Mouse (Mus musculus): ENCODE data around the gene Wdsub1. TPM values are rescaled to one million over a fixed set of nuclear protein-coding genes. Genes with fewer than 3 reads are reported as not detected.
A peak's percentile ranks its signal among the peaks of the same experiment; 100 is the strongest.

Wdsub1 gene
- total and polyA plus RNA-seq, 3 experiments = 12.6 to 76.3 (median 23.5) TPM

DNA sequence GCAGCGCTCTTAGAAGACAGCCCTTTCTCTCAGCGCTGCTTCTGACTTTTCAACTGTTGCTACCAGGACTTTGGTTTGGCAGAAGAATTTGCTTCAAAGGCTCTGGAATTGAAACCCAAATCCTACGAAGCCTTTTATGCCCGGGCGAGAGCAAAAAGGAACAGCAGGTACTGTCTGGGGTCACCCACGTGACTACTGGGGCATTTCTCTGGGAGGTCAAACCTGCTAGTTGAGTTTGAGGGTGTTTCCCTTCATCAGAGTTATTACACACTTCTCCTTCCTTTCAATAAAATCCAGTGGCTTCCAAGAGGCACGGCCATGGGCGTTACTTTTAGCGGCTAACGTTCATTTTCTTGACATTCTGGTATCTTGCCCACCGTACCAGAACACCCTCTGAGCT is 40.4 kb downstream of the Wdsub1 start:
- DNase-seq = no peak

DNA sequence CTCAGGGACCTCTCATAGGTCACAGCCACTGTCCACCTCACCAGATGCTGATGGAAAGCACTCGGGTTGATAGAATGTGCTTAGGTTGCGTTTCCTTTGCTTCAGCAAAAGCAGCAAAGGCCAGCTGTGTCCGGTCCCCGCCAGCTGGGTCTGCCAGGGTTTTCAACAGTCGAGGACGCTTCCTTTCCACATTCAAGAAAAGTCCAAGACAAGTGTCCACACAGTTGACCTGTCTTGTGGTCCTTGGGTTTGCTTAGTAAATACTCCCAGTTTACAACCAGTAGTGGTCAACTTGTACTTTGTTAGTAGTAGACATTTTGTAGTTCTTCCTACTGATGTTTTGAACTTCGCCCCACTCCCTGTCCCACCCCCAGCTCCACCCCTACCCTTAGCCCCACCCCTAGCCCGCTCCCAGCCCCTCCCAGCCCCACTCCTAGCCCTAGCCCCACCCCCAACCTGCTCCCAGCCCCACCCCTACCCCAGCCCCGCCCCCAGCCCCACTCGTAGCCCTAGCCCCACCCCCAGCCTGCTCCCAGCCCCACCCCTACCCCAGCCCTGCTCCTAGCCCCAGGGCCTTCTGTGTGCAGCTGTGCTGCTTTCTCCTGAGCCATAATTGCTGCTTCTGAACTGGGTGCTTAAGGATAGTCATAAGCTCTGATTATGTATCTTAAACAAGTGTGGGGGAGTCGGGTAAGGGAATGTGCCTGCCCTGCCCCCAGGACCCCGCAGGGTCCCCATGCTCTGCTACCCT is 41.0 kb downstream of the Wdsub1 start:
- DNase-seq = peak; percentile 13

DNA sequence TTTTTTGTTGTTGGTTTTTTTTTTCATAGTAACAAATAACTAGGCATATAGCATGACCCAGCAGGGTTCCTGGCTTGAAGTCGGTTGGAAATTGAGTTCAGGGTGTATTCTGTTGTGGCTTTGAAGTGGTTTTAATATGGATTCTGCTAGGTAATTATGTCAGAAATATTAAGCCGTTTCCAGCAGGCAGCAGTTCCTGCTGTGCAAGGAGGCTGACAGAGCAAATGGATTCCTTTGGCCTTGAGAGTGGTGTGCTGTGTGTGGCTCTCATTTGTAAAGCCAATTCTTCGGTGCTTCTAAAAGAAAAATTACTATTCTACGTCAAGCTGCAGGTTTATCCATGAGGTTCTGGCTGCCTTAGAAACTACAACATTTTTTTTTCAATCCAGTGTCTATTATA is 42.2 kb downstream of the Wdsub1 start:
- DNase-seq = no peak

GRCm38 (mm10) chr2:59839755-59840154 is 42.6 kb downstream of the Wdsub1 start:
- no peak for DNase-seq

GRCm38 (mm10) chr2:59838825-59839224 is 43.6 kb downstream of the Wdsub1 start:
- DNase-seq = peak; percentile 47

GRCm38 (mm10) chr2:59831831-59832230 is 50.6 kb downstream of the Wdsub1 start:
- DNase-seq = no peak

- DNase-seq = no peak
Observed at GRCm38 (mm10) chr2:59830940-59831339, 51.5 kb downstream of the Wdsub1 start.

DNA sequence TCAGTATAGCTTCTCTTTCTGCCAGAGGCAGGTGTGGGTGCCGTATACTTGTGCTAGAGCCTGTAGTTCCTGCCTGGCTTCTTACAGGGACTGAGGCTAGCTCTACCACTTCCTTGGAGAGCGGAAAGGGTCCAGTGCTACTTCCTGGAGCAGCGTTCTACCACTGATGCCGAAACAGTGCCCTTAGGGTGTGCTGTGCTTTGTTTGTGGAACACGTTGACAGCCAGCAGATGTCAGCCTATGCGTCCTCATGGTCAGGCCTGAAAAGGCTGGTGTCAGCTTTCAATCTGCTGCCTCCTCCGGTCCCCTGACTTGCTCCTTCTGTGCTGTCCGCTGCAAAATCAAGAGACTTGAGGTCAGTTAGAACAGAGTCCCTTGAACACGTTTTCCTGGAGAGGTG is 52.2 kb downstream of the Wdsub1 start:
- no peak for DNase-seq

GRCm38 (mm10) chr2:59829718-59830117 is 52.7 kb downstream of the Wdsub1 start:
- no peak for DNase-seq

- peak; percentile 44 for DNase-seq
Observed at GRCm38 (mm10) chr2:59828777-59829508, 53.4 kb downstream of the Wdsub1 start.

- DNase-seq = no peak
Observed at GRCm38 (mm10) chr2:59828103-59828655, 54.2 kb downstream of the Wdsub1 start.

GRCm38 (mm10) chr2:59825380-59825779 is 57.0 kb downstream of the Wdsub1 start:
- DNase-seq = no peak

GRCm38 (mm10) chr2:59824289-59824688 is 58.1 kb downstream of the Wdsub1 start:
- peak; percentile 25 for DNase-seq

DNA sequence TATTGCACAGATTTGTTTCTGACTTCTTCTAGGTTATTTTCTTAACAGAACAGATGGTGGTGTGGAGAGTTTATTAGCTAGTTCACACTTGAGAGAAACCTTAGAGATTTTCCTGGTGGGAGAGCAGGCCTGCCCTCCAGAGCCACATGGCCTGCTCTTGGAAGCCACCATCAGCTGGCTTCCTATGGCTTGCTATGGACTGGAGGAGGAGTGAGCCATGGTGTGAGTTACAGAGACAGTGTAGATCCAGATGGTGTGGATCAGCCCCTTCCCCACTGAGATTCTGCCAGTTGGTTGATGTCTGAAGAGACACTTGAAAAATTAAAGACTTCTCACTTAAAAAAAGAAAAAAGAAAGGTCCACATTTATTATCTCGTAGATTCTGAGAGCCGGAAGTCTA is 61.3 kb downstream of the Wdsub1 start:
- DNase-seq = no peak

DNA sequence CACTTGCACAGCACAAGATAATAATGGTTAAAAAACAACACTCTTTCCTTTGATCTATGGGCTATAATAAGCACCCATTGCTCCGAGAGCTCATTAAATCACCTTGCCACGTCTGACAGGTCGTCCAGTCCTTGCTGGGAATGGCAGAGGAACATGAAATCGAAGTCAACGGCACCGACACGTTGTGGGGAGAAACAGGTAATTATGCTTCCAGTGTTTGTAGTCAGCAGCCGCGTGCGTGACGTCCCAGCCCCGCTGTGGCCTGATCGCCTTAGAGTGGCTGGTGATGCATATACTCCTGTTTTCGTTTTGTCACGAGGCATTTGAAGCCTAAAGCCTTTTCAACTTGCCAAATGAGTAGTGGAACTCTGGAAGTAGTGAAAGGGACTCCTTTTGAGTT is 62.3 kb downstream of the Wdsub1 start:
- DNase-seq = no peak

GRCm38 (mm10) chr2:59819415-59819814 is 63.0 kb downstream of the Wdsub1 start:
- DNase-seq = no peak

DNA sequence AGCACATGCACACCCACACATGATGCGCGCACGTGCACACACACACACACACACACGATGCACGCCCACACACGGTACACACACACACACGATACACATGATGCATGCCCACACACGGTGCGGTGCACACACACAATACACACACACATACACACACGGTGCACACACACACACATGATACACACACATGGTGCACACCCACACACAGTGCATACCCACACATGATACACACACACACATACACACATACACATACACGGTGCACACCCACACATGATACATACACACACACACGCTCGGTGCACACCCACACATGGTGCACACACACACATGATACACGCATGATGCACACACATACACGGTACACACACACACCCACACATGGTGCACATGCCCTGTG is 63.7 kb downstream of the Wdsub1 start:
- DNase-seq = no peak

- no peak for DNase-seq
Observed at GRCm38 (mm10) chr2:59814997-59815396, 67.4 kb downstream of the Wdsub1 start.

- DNase-seq = peak; percentile 29
Observed at GRCm38 (mm10) chr2:59813457-59813856, 68.9 kb downstream of the Wdsub1 start.

DNA sequence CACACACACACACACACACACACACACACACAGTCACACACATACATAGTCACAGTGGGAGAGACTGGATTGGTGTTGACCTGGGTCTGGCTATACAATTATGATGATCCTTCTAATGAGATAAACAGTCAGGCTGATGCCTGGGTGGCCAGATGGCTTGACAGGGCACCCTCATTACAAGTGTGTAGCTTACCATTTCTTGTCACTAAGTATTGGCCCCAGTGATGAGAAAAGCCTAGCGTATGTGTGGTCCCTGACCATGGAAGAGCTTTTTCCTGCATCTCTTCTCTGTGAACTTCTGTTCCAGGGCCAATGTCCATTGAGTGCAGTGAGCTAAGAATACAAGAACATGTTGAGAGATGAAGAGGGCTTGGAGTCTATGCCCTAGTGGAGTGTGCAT is 69.8 kb downstream of the Wdsub1 start:
- no peak for DNase-seq

DNA sequence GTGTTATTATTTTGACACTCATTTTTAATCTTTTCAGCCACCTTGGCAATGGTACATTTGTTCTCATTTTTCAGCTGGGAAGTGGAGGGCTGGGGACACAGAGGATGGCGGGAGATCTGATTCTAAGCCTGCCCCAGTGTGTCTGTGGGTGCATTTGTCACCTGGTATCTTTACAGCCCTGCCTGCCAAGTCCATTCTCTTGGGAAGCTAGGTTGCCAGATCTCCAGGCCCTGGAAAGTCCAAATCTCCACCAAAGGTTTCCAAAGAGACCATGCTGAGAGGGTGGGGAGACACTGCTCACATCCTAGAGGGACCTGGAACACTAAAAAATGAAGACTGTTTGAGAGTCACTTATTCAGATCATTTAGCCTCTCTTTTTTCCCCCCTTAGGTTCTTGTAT is 71.1 kb downstream of the Wdsub1 start:
- peak; percentile 28 for DNase-seq

DNA sequence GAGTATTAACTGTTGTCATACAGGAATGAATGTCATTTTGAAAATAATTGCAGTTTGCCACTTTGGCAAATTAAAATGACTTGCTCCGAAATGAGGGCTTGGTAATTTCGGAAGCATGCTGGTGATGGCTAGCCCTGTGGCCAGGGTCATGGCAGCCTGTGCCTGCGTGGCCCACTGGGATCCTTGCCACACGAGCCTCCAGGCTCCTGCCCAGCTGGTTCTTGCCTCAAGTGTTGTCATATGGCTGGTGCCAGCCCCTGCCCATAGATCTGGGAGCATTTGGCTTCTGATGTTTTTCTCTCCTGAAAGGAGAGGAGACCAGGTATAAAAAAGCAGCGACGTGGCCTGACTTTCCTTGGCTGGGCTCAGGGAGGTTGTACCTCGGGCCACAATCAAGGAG is 72.4 kb downstream of the Wdsub1 start:
- DNase-seq = peak; percentile 39

DNA sequence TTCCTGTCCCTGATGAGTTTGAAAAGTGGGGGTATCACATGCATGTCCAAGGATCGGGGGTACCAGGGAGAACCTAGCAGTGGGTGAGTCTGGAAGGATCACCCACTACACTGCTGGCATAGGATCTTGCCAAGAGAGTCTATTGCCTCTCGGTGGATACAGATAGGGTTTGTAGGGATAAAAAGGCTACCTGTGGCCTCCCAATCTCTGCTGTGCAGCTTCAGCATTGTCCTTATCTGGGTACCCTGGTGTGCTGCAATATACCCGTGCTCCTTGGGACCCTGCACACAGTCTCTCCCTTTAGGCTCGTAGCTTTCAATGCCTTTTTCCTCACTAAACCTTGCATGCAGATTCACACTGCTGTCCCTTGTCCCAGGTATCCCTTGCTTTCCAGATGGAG is 73.8 kb downstream of the Wdsub1 start:
- DNase-seq = no peak
